Mouse (Mus musculus) E14TG2a.4 (cell line): ENCODE results near the gene Bpifb4.

Experiments
- H3K27me3 ChIP-seq: 2 replicates; pipeline ENCODE4 v1.6.1; 2014; ENCODE audit warnings: low read length, control low read depth; ENCODE audit not compliant: insufficient read depth
- H3K36me3 ChIP-seq: 2 replicates; pipeline ENCODE4 v1.6.1; 2014; ENCODE audit warnings: low read length, control low read depth; ENCODE audit not compliant: insufficient read depth
- H3K4me1 ChIP-seq: replicated peaks from 2 replicates; pipeline ENCODE4 v1.6.1; 2014; ENCODE audit warnings: low read depth, low read length, control low read depth
- H3K4me3 ChIP-seq: replicated peaks from 2 replicates; pipeline ENCODE4 v1.5.1; 2014; ENCODE audit warnings: mild to moderate bottlenecking, low read length
- H3K9me3 ChIP-seq: 2 replicates; pipeline ENCODE4 v1.6.1; 2014; ENCODE audit warnings: low read length, control low read depth
- CTCF ChIP-seq: conservative IDR thresholded peaks from 2 replicates; pipeline ENCODE4 v1.5.1; 2014; ENCODE audit warnings: low read length
- NANOG ChIP-seq: IDR thresholded peaks from 2 replicates; pipeline ENCODE4 v1.6.1; 2014; ENCODE audit warnings: borderline replicate concordance, low read length, mixed read lengths
- POU5F1 ChIP-seq: IDR thresholded peaks from 2 replicates; pipeline ENCODE4 v1.6.1; 2014; ENCODE audit warnings: low read length, borderline replicate concordance

Bpifb4 gene

DNA sequence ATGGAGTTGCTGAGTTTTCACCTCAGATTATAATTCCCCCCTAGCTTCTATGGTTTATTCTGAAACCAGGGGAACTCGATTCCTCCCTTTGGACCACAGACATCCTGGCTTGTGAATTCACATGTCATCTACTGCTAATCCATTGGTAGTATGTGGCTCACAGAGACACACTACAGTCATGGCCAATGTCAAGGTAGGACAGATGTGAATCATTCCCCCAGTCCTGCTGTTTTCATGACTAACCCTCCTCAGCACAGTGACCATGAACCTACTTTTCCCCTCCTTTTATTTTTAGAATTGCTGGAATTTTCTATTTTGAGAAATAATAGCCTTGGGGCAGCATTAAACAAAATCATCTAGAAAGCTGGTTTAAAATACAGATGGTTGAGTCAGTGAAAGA lies 69.4 kb downstream of the Bpifb4 start:
- TF ChIP-seq CTCF (no peak), POU5F1 (no peak), NANOG (no peak)
- Histone ChIP-seq H3K36me3 (no peaks in the 10 kb centered on the region), H3K27me3 (no peaks in the 10 kb centered on the region), H3K9me3 (no peaks in the 10 kb centered on the region), H3K4me1 (peaks cover 5% of the 10 kb centered on the region; the same call in 1 of the 2 replicates), H3K4me3 (no peak overlapping the region)

DNA sequence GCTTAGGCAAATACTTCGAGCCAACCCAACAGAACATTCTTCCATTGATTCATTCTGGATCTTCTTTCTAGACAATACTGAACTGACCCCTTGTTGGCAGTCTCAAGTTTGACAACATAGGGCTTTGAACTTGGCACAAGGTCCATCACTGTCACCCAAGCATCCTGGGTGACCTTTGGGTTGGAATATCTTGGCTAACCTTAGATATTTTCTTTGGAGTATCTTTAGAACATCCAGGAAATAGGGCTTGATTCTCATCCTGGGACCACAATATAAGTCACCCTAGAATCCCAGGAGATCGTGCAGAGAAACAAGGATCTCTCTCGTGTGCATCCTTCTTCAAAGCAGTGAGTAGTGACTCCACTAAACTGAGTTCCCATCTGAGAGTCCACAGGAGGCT lies 70.0 kb downstream of the Bpifb4 start, which contains the start of gene Bpifa2:
TSS of gene Bpifa2 (plus strand) at position 301 of the 400 bp plus-strand sequence.
- H3K4me3 ChIP-seq = no peak within 1 kb of the TSS
- H3K9me3 ChIP-seq = no peaks in the 10 kb centered on the region
- no peak for TF ChIP-seq CTCF
- TF ChIP-seq POU5F1 = no peak
- no peak for TF ChIP-seq NANOG
- H3K4me1 ChIP-seq = peaks cover 5% of the 10 kb centered on the region; the same call in 1 of the 2 replicates
- H3K36me3 ChIP-seq = no peaks in the 10 kb centered on the region
- no peaks in the 10 kb centered on the region for H3K27me3 ChIP-seq
